Mouse (Mus musculus): ENCODE data around the gene Milr1. TPM values are rescaled to one million over a fixed set of nuclear protein-coding genes. Genes with fewer than 3 reads are reported as not detected.
"Not testable (repeated sequence)": the region's sequence is repeated elsewhere in the genome, so short reads cannot be mapped to it uniquely, and the experiment has no call there.

Gene Milr1
- polyA plus RNA-seq, 1 experiment from 2014 or later = 0.79 TPM

GRCm38 (mm10) chr11:106709227-106709985 lies 41.6 kb upstream of the Milr1 start:
- no peak overlapping the region for H3K27ac ChIP-seq
- no peaks in the 10 kb centered on the region for H3K36me3 ChIP-seq (replicated peaks; ENCODE audit: control insufficient read depth, insufficient read depth)
- H3K4me2 ChIP-seq (replicated peaks) = no peak overlapping the region; the same call in 1 of the 2 replicates
- no peak overlapping the region for H3K9ac ChIP-seq
- no peaks in the 10 kb centered on the region for H3K27me3 ChIP-seq (ENCODE audit: control insufficient read depth, insufficient read depth, low read length)
- no peaks in the 10 kb centered on the region for H3K9me3 ChIP-seq (ENCODE audit: control insufficient read depth, low read length)
- DNase-seq (ENCODE audit: low spot score) (no peak), ATAC-seq (ENCODE audit: low FRiP score) (no peak)
- H3K4me3 ChIP-seq (replicated peaks; ENCODE audit: low read length) = no peak overlapping the region
- H3K4me1 ChIP-seq (replicated peaks; ENCODE audit: control insufficient read depth, insufficient read depth, low read length) = 0 out of 2 replicates have a peak, but pooled peaks cover 4% of the 10 kb centered on the region
- 43% methylated on average over 15 of the region's 15 CpGs for WGBS

- Histone ChIP-seq H3K9me3 (ENCODE audit: control insufficient read depth, low read length) (no peaks in the 10 kb centered on the region), H3K9ac (no peak overlapping the region), H3K4me2 (replicated peaks) (no peak overlapping the region), H3K27ac (no peak overlapping the region), H3K36me3 (replicated peaks; ENCODE audit: control insufficient read depth, insufficient read depth) (no peaks in the 10 kb centered on the region), H3K4me1 (replicated peaks; ENCODE audit: control insufficient read depth, insufficient read depth, low read length) (0 out of 2 replicates have a peak, but pooled peaks cover 4% of the 10 kb centered on the region), H3K4me3 (replicated peaks; ENCODE audit: low read length) (no peak overlapping the region), H3K27me3 (ENCODE audit: control insufficient read depth, insufficient read depth, low read length) (no peaks in the 10 kb centered on the region)
- ATAC-seq (ENCODE audit: low FRiP score) (no peak), DNase-seq (ENCODE audit: low spot score) (no peak)
- 80% methylated on average over 5 of the region's 5 CpGs for WGBS
These were observed 40.2 kb upstream of the Milr1 start for GRCm38 (mm10) chr11:106710789-106711188.

- DNase-seq (ENCODE audit: low spot score) = no peak
- WGBS = 84% methylated on average over 6 of the region's 6 CpGs
- H3K9me3 ChIP-seq (ENCODE audit: control insufficient read depth, low read length) = no peaks in the 10 kb centered on the region
- no peak overlapping the region for H3K4me2 ChIP-seq (replicated peaks)
- no peaks in the 10 kb centered on the region for H3K4me1 ChIP-seq (replicated peaks; ENCODE audit: control insufficient read depth, insufficient read depth, low read length)
- H3K27me3 ChIP-seq (ENCODE audit: control insufficient read depth, insufficient read depth, low read length) = no peaks in the 10 kb centered on the region
- H3K27ac ChIP-seq = peak overlapping the region; percentile 38
- H3K4me3 ChIP-seq (replicated peaks; ENCODE audit: low read length) = peak overlapping the region; percentile 11; the same call in 1 of the 2 replicates
- no peak overlapping the region; the same call in 1 of the 2 replicates for H3K9ac ChIP-seq
- ATAC-seq (ENCODE audit: low FRiP score) = no peak
- H3K36me3 ChIP-seq (replicated peaks; ENCODE audit: control insufficient read depth, insufficient read depth) = no peaks in the 10 kb centered on the region
These were observed 36.0 kb upstream of the Milr1 start for GRCm38 (mm10) chr11:106715066-106715465.

GRCm38 (mm10) chr11:106716568-106716967 lies 34.5 kb upstream of the Milr1 start:
- H3K27me3 ChIP-seq (ENCODE audit: control insufficient read depth, insufficient read depth, low read length) = no peaks in the 10 kb centered on the region

GRCm38 (mm10) chr11:106720379-106720778 lies 30.6 kb upstream of the Milr1 start:
- Histone ChIP-seq H3K4me3 (replicated peaks; ENCODE audit: low read length) (no peak overlapping the region), H3K27ac (no peak overlapping the region), H3K9me3 (ENCODE audit: control insufficient read depth, low read length) (no peaks in the 10 kb centered on the region), H3K36me3 (replicated peaks; ENCODE audit: control insufficient read depth, insufficient read depth) (no peaks in the 10 kb centered on the region), H3K27me3 (ENCODE audit: control insufficient read depth, insufficient read depth, low read length) (no peaks in the 10 kb centered on the region), H3K9ac (no peak overlapping the region), H3K4me1 (replicated peaks; ENCODE audit: control insufficient read depth, insufficient read depth, low read length) (no peaks in the 10 kb centered on the region), H3K4me2 (replicated peaks) (no peak overlapping the region)
- no peak for DNase-seq (ENCODE audit: low spot score)
- no peak for ATAC-seq (ENCODE audit: low FRiP score)
- 93% methylated on average over 8 of the region's 8 CpGs for WGBS

More at GRCm38 (mm10) chr11:106716568-106716967, 34.5 kb upstream of the Milr1 start:
- Histone ChIP-seq H3K9me3 (ENCODE audit: control insufficient read depth, low read length) (no peaks in the 10 kb centered on the region), H3K4me2 (replicated peaks) (no peak overlapping the region), H3K9ac (no peak overlapping the region), H3K36me3 (replicated peaks; ENCODE audit: control insufficient read depth, insufficient read depth) (no peaks in the 10 kb centered on the region), H3K27ac (no peak overlapping the region), H3K4me1 (replicated peaks; ENCODE audit: control insufficient read depth, insufficient read depth, low read length) (no peaks in the 10 kb centered on the region), H3K4me3 (replicated peaks; ENCODE audit: low read length) (no peak overlapping the region)
- ATAC-seq (ENCODE audit: low FRiP score) (no peak), DNase-seq (ENCODE audit: low spot score) (no peak)
- WGBS = 84% methylated on average over 5 of the region's 5 CpGs

- Histone ChIP-seq H3K27ac (no peak overlapping the region), H3K4me3 (replicated peaks; ENCODE audit: low read length) (no peak overlapping the region), H3K36me3 (replicated peaks; ENCODE audit: control insufficient read depth, insufficient read depth) (no peaks in the 10 kb centered on the region), H3K9me3 (ENCODE audit: control insufficient read depth, low read length) (no peaks in the 10 kb centered on the region), H3K4me2 (replicated peaks) (no peak overlapping the region), H3K4me1 (replicated peaks; ENCODE audit: control insufficient read depth, insufficient read depth, low read length) (no peaks in the 10 kb centered on the region), H3K27me3 (ENCODE audit: control insufficient read depth, insufficient read depth, low read length) (no peaks in the 10 kb centered on the region), H3K9ac (no peak overlapping the region)
- WGBS = 20% methylated on average over 7 of the region's 7 CpGs
- ATAC-seq (ENCODE audit: low FRiP score) = no peak
- no peak for DNase-seq (ENCODE audit: low spot score)
These were observed 28.1 kb upstream of the Milr1 start for GRCm38 (mm10) chr11:106722831-106723361.

- H3K27me3 ChIP-seq (ENCODE audit: control insufficient read depth, insufficient read depth, low read length) = no peaks in the 10 kb centered on the region
- H3K27ac ChIP-seq = no peak overlapping the region
- H3K4me2 ChIP-seq (replicated peaks) = no peak overlapping the region
- H3K36me3 ChIP-seq (replicated peaks; ENCODE audit: control insufficient read depth, insufficient read depth) = no peaks in the 10 kb centered on the region
- no peak for ATAC-seq (ENCODE audit: low FRiP score)
- no peak for DNase-seq (ENCODE audit: low spot score)
- no peaks in the 10 kb centered on the region for H3K9me3 ChIP-seq (ENCODE audit: control insufficient read depth, low read length)
- 80% methylated on average over 15 of the region's 15 CpGs for WGBS
- H3K4me3 ChIP-seq (replicated peaks; ENCODE audit: low read length) = no peak overlapping the region
- no peaks in the 10 kb centered on the region for H3K4me1 ChIP-seq (replicated peaks; ENCODE audit: control insufficient read depth, insufficient read depth, low read length)
- H3K9ac ChIP-seq = no peak overlapping the region
These were observed 27.4 kb upstream of the Milr1 start for GRCm38 (mm10) chr11:106723611-106724125.

- Histone ChIP-seq H3K4me3 (replicated peaks; ENCODE audit: low read length) (no peak overlapping the region), H3K36me3 (replicated peaks; ENCODE audit: control insufficient read depth, insufficient read depth) (no peaks in the 10 kb centered on the region), H3K9ac (no peak overlapping the region), H3K9me3 (ENCODE audit: control insufficient read depth, low read length) (no peaks in the 10 kb centered on the region), H3K27ac (no peak overlapping the region), H3K27me3 (ENCODE audit: control insufficient read depth, insufficient read depth, low read length) (no peaks in the 10 kb centered on the region), H3K4me1 (replicated peaks; ENCODE audit: control insufficient read depth, insufficient read depth, low read length) (no peaks in the 10 kb centered on the region), H3K4me2 (replicated peaks) (no peak overlapping the region)
- DNase-seq (ENCODE audit: low spot score) (no peak), ATAC-seq (ENCODE audit: low FRiP score) (no peak)
- 88% methylated on average over 10 of the region's 10 CpGs for WGBS
These were observed 26.7 kb upstream of the Milr1 start for GRCm38 (mm10) chr11:106724176-106724915.

- H3K4me1 ChIP-seq (replicated peaks; ENCODE audit: control insufficient read depth, insufficient read depth, low read length); ATAC-seq (ENCODE audit: low FRiP score); H3K27me3 ChIP-seq (ENCODE audit: control insufficient read depth, insufficient read depth, low read length); H3K9ac ChIP-seq; H3K36me3 ChIP-seq (replicated peaks; ENCODE audit: control insufficient read depth, insufficient read depth); DNase-seq (ENCODE audit: low spot score); H3K9me3 ChIP-seq (ENCODE audit: control insufficient read depth, low read length); H3K4me2 ChIP-seq (replicated peaks); H3K4me3 ChIP-seq (replicated peaks; ENCODE audit: low read length); H3K27ac ChIP-seq: not testable (repeated sequence)
- 97% methylated on average over 9 of the region's 9 CpGs for WGBS
These were observed 26.1 kb upstream of the Milr1 start for GRCm38 (mm10) chr11:106724916-106725235.
